Mouse (Mus musculus): ENCODE measurements around the gene Slc38a6. TPM values are rescaled to one million over a fixed set of nuclear protein-coding genes. Genes with fewer than 3 reads are reported as not detected.

The Slc38a6 gene
- total RNA-seq, 1 experiment: 17.4 TPM

DNA sequence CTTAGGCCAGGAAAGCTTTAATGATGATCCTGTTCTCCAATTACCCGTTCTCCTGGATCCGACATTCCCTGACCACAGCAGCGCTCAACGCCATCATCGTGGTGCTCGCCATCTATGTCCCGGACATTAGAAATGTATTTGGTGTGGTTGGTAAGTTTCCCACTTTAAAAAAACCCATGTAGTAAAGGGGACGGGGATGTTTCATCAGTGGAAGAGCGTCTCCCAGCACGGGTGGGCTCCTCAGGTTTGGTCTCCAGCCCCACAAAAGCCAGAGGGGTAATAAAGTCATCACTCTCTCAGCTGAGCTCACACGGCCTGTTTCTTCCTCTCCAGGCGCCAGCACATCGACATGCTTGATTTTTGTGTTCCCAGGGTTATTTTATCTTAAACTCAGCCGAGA is 65.2 kb downstream of the Slc38a6 start:
- Histone ChIP-seq H3K27ac (ENCODE audit: insufficient read depth, low read depth, low read length, poor library complexity, severe bottlenecking) (no peak overlapping the region), H3K4me1 (ENCODE audit: control insufficient read depth in 2 of 2, insufficient read depth in 2 of 2, low read length in 2 of 2, poor library complexity in 1 of 2) (peaks cover 3 to 4% of the 10 kb centered on the region in 2 experiments; a peak in 2 of 4 replicates), H3K36me3 (ENCODE audit: control insufficient read depth, insufficient read depth, low read length, poor library complexity, severe bottlenecking) (peaks cover 4% of the 10 kb centered on the region; the same call in 1 of the 2 replicates), H3K9me3 (ENCODE audit: control insufficient read depth, insufficient read depth, low read depth, low read length) (no peaks in the 10 kb centered on the region), H3K4me3 (ENCODE audit: insufficient read depth in 1 of 2, low read depth in 1 of 2, low read length in 2 of 2, poor library complexity in 1 of 2, severe bottlenecking in 1 of 2) (no peak overlapping the region), H3K9ac (ENCODE audit: insufficient read depth, low read depth, low read length, poor library complexity, severe bottlenecking) (no peak overlapping the region)
- TF ChIP-seq CHD2 (IDR thresholded peaks at IDR 0.05; ENCODE audit: low read depth, low read length) (no peak), HCFC1 (IDR thresholded peaks at IDR 0.05; ENCODE audit: borderline replicate concordance, insufficient read depth, low read length) (no peak), MAFK (IDR thresholded peaks at IDR 0.05; ENCODE audit: insufficient read depth, low read depth, low read length) (no peak), ZC3H11A (IDR thresholded peaks at IDR 0.05; ENCODE audit: borderline replicate concordance, low read depth, low read length) (no peak), ZNF384 (IDR thresholded peaks at IDR 0.05; ENCODE audit: low read depth, low read length) (no peak)
- no peak for DNase-seq (ENCODE audit: low read depth, low spot score)
- in situ Hi-C loops (cut with MboI; ENCODE audit: low sequenced_read_pairs in 2 of 2, unreplicated experiment in 2 of 2): no loop called here

DNA sequence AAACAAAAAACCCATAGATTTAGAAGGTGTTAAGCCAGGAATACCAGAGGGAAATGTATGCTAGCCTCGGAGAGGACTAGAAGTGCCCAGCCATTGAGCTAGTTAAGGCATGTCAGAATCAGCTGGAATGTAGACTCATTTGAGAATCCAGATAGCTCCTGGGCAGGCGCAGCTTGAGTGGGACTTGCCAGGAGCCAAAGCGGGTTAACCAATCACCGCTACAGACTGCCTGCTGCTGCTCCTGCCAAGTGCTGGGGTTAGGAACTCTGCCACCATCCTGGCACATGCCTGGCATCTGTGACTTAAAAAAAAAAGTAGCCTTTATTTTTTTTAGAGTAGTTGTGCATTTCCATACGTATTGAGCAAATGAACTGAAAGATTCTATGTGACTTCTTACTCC is 66.8 kb downstream of the Slc38a6 start:
- in situ Hi-C loops (cut with MboI; ENCODE audit: low sequenced_read_pairs in 2 of 2, unreplicated experiment in 2 of 2): no loop called here

DNA sequence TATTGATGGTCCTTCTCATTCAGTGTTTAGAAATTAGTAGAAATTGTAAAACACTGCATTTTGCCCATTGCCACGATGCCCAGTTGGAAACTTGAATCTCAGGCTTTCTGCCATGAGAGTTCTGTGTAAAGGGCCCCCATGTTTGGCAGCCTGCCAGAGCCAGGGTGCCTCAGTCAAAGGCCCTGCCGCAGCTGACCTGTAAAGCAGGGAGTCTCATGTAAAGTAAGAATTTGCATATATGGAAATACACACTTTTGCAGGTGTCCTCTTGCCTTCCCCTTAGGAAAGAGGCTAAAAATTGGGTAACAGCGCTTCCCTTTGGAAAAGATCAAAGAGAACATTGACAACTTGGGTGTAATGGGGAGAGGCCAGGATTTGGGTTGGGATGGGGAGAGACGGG is 67.9 kb downstream of the Slc38a6 start:
- Histone ChIP-seq H3K4me1 (ENCODE audit: control insufficient read depth in 2 of 2, insufficient read depth in 2 of 2, low read length in 2 of 2, poor library complexity in 1 of 2) (peaks cover 0 to 7% of the 10 kb centered on the region in 2 experiments; a peak in 3 of 4 replicates), H3K9ac (ENCODE audit: insufficient read depth, low read depth, low read length, poor library complexity, severe bottlenecking) (no peak overlapping the region), H3K27ac (ENCODE audit: insufficient read depth, low read depth, low read length, poor library complexity, severe bottlenecking) (no peak overlapping the region), H3K4me3 (ENCODE audit: insufficient read depth in 1 of 2, low read depth in 1 of 2, low read length in 2 of 2, poor library complexity in 1 of 2, severe bottlenecking in 1 of 2) (no peak overlapping the region), H3K9me3 (ENCODE audit: control insufficient read depth, insufficient read depth, low read depth, low read length) (no peaks in the 10 kb centered on the region), H3K36me3 (ENCODE audit: control insufficient read depth, insufficient read depth, low read length, poor library complexity, severe bottlenecking) (peaks cover 4% of the 10 kb centered on the region; the same call in 1 of the 2 replicates)
- TF ChIP-seq ZNF384 (IDR thresholded peaks at IDR 0.05; ENCODE audit: low read depth, low read length) (no peak), HCFC1 (IDR thresholded peaks at IDR 0.05; ENCODE audit: borderline replicate concordance, insufficient read depth, low read length) (no peak), ZC3H11A (IDR thresholded peaks at IDR 0.05; ENCODE audit: borderline replicate concordance, low read depth, low read length) (no peak), CHD2 (IDR thresholded peaks at IDR 0.05; ENCODE audit: low read depth, low read length) (no peak), MAFK (IDR thresholded peaks at IDR 0.05; ENCODE audit: insufficient read depth, low read depth, low read length) (no peak)
- in situ Hi-C loops (cut with MboI; ENCODE audit: low sequenced_read_pairs in 2 of 2, unreplicated experiment in 2 of 2): no loop called here
- DNase-seq (ENCODE audit: low read depth, low spot score): no peak

More for the DNA sequence above, 66.8 kb downstream of the Slc38a6 start:
- no peaks in the 10 kb centered on the region for H3K9me3 ChIP-seq (ENCODE audit: control insufficient read depth, insufficient read depth, low read depth, low read length)
- DNase-seq (ENCODE audit: low read depth, low spot score): no peak
- peaks cover 0 to 7% of the 10 kb centered on the region in 2 experiments; a peak in 3 of 4 replicates for H3K4me1 ChIP-seq (ENCODE audit: control insufficient read depth in 2 of 2, insufficient read depth in 2 of 2, low read length in 2 of 2, poor library complexity in 1 of 2)
- no peak overlapping the region for H3K27ac ChIP-seq (ENCODE audit: insufficient read depth, low read depth, low read length, poor library complexity, severe bottlenecking)
- H3K9ac ChIP-seq (ENCODE audit: insufficient read depth, low read depth, low read length, poor library complexity, severe bottlenecking): no peak overlapping the region
- H3K36me3 ChIP-seq (ENCODE audit: control insufficient read depth, insufficient read depth, low read length, poor library complexity, severe bottlenecking): peaks cover 4% of the 10 kb centered on the region; the same call in 1 of the 2 replicates
- H3K4me3 ChIP-seq (ENCODE audit: insufficient read depth in 1 of 2, low read depth in 1 of 2, low read length in 2 of 2, poor library complexity in 1 of 2, severe bottlenecking in 1 of 2): no peak overlapping the region
- no peak for TF ChIP-seq CHD2 (IDR thresholded peaks at IDR 0.05; ENCODE audit: low read depth, low read length)
- TF ChIP-seq ZC3H11A (IDR thresholded peaks at IDR 0.05; ENCODE audit: borderline replicate concordance, low read depth, low read length): no peak
- TF ChIP-seq HCFC1 (IDR thresholded peaks at IDR 0.05; ENCODE audit: borderline replicate concordance, insufficient read depth, low read length): no peak
- no peak for TF ChIP-seq ZNF384 (IDR thresholded peaks at IDR 0.05; ENCODE audit: low read depth, low read length)
- TF ChIP-seq MAFK (IDR thresholded peaks at IDR 0.05; ENCODE audit: insufficient read depth, low read depth, low read length): no peak

DNA sequence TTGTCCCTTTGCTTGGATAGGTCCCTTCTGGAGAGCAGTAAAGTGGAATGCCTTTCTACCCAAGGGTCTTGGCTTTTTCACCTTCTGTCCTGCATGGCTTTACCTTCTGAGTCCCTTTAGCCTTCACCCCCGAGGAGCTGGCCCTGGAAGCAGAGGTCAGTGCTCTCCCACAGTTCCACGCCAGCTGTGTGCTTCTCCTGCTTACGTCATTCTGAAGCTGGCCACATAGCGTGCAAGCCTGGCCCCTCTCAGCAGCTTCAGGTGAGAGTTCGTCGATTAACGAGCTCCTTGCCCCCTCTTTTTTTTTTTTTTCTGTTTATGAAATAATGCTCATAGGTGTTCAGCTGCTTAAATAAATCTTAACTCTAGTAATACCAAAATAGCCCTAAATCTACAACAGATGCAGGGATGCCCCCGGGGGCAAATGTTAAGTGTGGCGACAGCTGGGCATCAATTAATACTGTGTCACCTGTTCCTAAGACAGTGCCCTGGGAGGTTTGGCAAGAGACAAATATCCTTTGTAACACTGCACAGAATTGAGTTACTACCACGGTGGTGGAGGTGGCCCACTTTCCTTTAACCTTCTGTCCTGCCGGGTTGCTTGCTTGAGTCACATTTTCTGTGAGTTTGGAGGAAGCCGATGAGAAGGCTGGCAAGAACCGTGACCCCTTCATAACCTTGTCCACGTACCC is 68.7 kb downstream of the Slc38a6 start:
- Histone ChIP-seq H3K9me3 (ENCODE audit: control insufficient read depth, insufficient read depth, low read depth, low read length) (no peaks in the 10 kb centered on the region), H3K36me3 (ENCODE audit: control insufficient read depth, insufficient read depth, low read length, poor library complexity, severe bottlenecking) (peaks cover 4% of the 10 kb centered on the region; the same call in 1 of the 2 replicates), H3K9ac (ENCODE audit: insufficient read depth, low read depth, low read length, poor library complexity, severe bottlenecking) (no peak overlapping the region), H3K4me3 (ENCODE audit: insufficient read depth in 1 of 2, low read depth in 1 of 2, low read length in 2 of 2, poor library complexity in 1 of 2, severe bottlenecking in 1 of 2) (no peak overlapping the region), H3K4me1 (ENCODE audit: control insufficient read depth in 2 of 2, insufficient read depth in 2 of 2, low read length in 2 of 2, poor library complexity in 1 of 2) (peaks cover 0 to 7% of the 10 kb centered on the region in 2 experiments; a peak in 3 of 4 replicates), H3K27ac (ENCODE audit: insufficient read depth, low read depth, low read length, poor library complexity, severe bottlenecking) (no peak overlapping the region)
- in situ Hi-C loops (cut with MboI; ENCODE audit: low sequenced_read_pairs in 2 of 2, unreplicated experiment in 2 of 2): no loop called here
- TF ChIP-seq CHD2 (IDR thresholded peaks at IDR 0.05; ENCODE audit: low read depth, low read length): no peak
- no peak for TF ChIP-seq ZNF384 (IDR thresholded peaks at IDR 0.05; ENCODE audit: low read depth, low read length)
- no peak for TF ChIP-seq ZC3H11A (IDR thresholded peaks at IDR 0.05; ENCODE audit: borderline replicate concordance, low read depth, low read length)
- no peak for TF ChIP-seq MAFK (IDR thresholded peaks at IDR 0.05; ENCODE audit: insufficient read depth, low read depth, low read length)
- no peak for TF ChIP-seq HCFC1 (IDR thresholded peaks at IDR 0.05; ENCODE audit: borderline replicate concordance, insufficient read depth, low read length)
- DNase-seq (ENCODE audit: low read depth, low spot score): no peak

Data from ES-E14 (cell line).